Mouse (Mus musculus) neural tube, embryonic 12.5 days (tissue): ENCODE measurements around the gene Nr2e3. TPM values are rescaled to one million over a fixed set of nuclear protein-coding genes. Genes with fewer than 3 reads are reported as not detected.

ENCODE experiments used
- ATAC-seq: fragments of 200-750 bp; cut with Nextera tagmentation; 2 replicates; pipeline ENCODE4 v1.8.0; 2017; ENCODE audit warnings: low read depth, mild to moderate bottlenecking, moderate TSS enrichment, moderate library complexity; ENCODE audit not compliant: low FRiP score
- H3K27ac ChIP-seq: fragments of 300-500 bp; sonication (generic); 2 replicates; pipeline ENCODE4 v1.5.1; 2016
- H3K27me3 ChIP-seq: fragments of 300-500 bp; sonication (generic); replicated peaks from 2 replicates; pipeline ENCODE4 v1.6.1; 2016; ENCODE audit warnings: mild to moderate bottlenecking
- H3K36me3 ChIP-seq: fragments of 300-500 bp; sonication (generic); 2 replicates; pipeline ENCODE4 v1.6.1; 2016; ENCODE audit warnings: mild to moderate bottlenecking
- H3K4me1 ChIP-seq: fragments of 300-500 bp; sonication (generic); 2 replicates; pipeline ENCODE4 v1.6.1; 2016
- H3K4me2 ChIP-seq: fragments of 300-500 bp; sonication (generic); replicated peaks from 2 replicates; pipeline ENCODE4 v1.6.1; 2016; ENCODE audit warnings: mild to moderate bottlenecking
- H3K4me3 ChIP-seq: fragments of 300-500 bp; sonication (generic); 2 replicates; pipeline ENCODE4 v1.5.1; 2016
- H3K9ac ChIP-seq: fragments of 300-500 bp; sonication (generic); 2 replicates; pipeline ENCODE4 v1.6.1; 2016; ENCODE audit warnings: mild to moderate bottlenecking
- H3K9me3 ChIP-seq: fragments of 300-500 bp; sonication (generic); 2 replicates; pipeline ENCODE4 v1.6.1; 2016; ENCODE audit warnings: mild to moderate bottlenecking
- WGBS: fragments of 180-500 bp; shearing (Covaris S2); methylation state at CpG from one replicate; pipeline ENCODE4 v1.1.7; 2016; 5-methylcytosine and 5-hydroxymethylcytosine counted together
- polyA plus RNA-seq: library from polyadenylated mRNA; unstranded; fragments of >200 nt; fragmentation: Nextera tagmentation; extraction: Ambion mirVana; gene quantifications from 2 replicates; pipeline ENCODE4 v1.2.1, GENCODE M21; 2016

The Nr2e3 gene
- polyA plus RNA-seq = 0.09 and 0.10 TPM in 2 replicates

- no peak for ATAC-seq
- Histone ChIP-seq H3K9me3 (no peaks in the 10 kb centered on the region), H3K9ac (no peak within 1 kb of the TSS), H3K4me3 (no peak within 1 kb of the TSS), H3K4me2 (no peak within 1 kb of the TSS), H3K4me1 (peaks cover 13% of the 10 kb centered on the region), H3K36me3 (no peaks in the 10 kb centered on the region), H3K27ac (no peak within 1 kb of the TSS), H3K27me3 (no peaks in the 10 kb centered on the region)
- 89% methylated on average over 10 of the region's 10 CpGs for WGBS
These were observed at the start of gene Nr2e3 for GRCm38 (mm10) chr9:59960559-59960958. Gene Nr2e3, minus strand, starts transcription at chr9:59960659.

GRCm38 (mm10) chr9:60008936-60009335 lies 48.5 kb upstream of the Nr2e3 start:
- H3K9me3 ChIP-seq = no peaks in the 10 kb centered on the region
- no peak overlapping the region for H3K4me2 ChIP-seq
- 0 out of 2 replicates have a peak, but pooled peaks cover 6% of the 10 kb centered on the region for H3K4me1 ChIP-seq
- no peaks in the 10 kb centered on the region for H3K27me3 ChIP-seq
- H3K9ac ChIP-seq = no peak overlapping the region
- H3K36me3 ChIP-seq = no peaks in the 10 kb centered on the region
- no peak for ATAC-seq
- H3K27ac ChIP-seq = no peak overlapping the region
- WGBS = 64% methylated on average over 7 of the region's 7 CpGs
- H3K4me3 ChIP-seq = no peak overlapping the region

GRCm38 (mm10) chr9:60002323-60002722 lies 41.9 kb upstream of the Nr2e3 start:
- no peaks in the 10 kb centered on the region for H3K27me3 ChIP-seq
- H3K36me3 ChIP-seq = no peaks in the 10 kb centered on the region
- WGBS = 35% methylated on average over 8 of the region's 8 CpGs
- H3K9me3 ChIP-seq = no peaks in the 10 kb centered on the region
- H3K4me1 ChIP-seq = no peaks in the 10 kb centered on the region
- ATAC-seq = no peak
- no peak overlapping the region for H3K9ac ChIP-seq
- no peak overlapping the region for H3K27ac ChIP-seq
- no peak overlapping the region for H3K4me3 ChIP-seq
- no peak overlapping the region for H3K4me2 ChIP-seq

GRCm38 (mm10) chr9:60001444-60001843 lies 41.0 kb upstream of the Nr2e3 start:
- 52% methylated on average over 3 of the region's 3 CpGs for WGBS
- ATAC-seq = no peak
- Histone ChIP-seq H3K9me3 (no peaks in the 10 kb centered on the region), H3K27me3 (no peaks in the 10 kb centered on the region), H3K4me2 (no peak overlapping the region), H3K4me1 (no peaks in the 10 kb centered on the region), H3K36me3 (no peaks in the 10 kb centered on the region), H3K9ac (no peak overlapping the region), H3K27ac (no peak overlapping the region), H3K4me3 (no peak overlapping the region)

- Histone ChIP-seq H3K4me1 (no peaks in the 10 kb centered on the region), H3K4me2 (no peak overlapping the region), H3K27me3 (no peaks in the 10 kb centered on the region), H3K36me3 (no peaks in the 10 kb centered on the region), H3K9ac (no peak overlapping the region), H3K9me3 (no peaks in the 10 kb centered on the region), H3K27ac (no peak overlapping the region), H3K4me3 (no peak overlapping the region)
- 96% methylated on average over 4 of the region's 4 CpGs for WGBS
- ATAC-seq = no peak
These were observed 37.3 kb upstream of the Nr2e3 start for GRCm38 (mm10) chr9:59997725-59998124.

- Histone ChIP-seq H3K36me3 (no peaks in the 10 kb centered on the region), H3K4me2 (no peak overlapping the region), H3K27ac (no peak overlapping the region), H3K9me3 (no peaks in the 10 kb centered on the region), H3K4me1 (no peaks in the 10 kb centered on the region), H3K4me3 (no peak overlapping the region), H3K9ac (no peak overlapping the region), H3K27me3 (no peaks in the 10 kb centered on the region)
- WGBS = 86% methylated on average over 5 of the region's 5 CpGs
- no peak for ATAC-seq
These were observed 30.9 kb upstream of the Nr2e3 start for GRCm38 (mm10) chr9:59991407-59991806.

- H3K36me3 ChIP-seq = no peaks in the 10 kb centered on the region
- no peak overlapping the region for H3K4me3 ChIP-seq
- H3K9ac ChIP-seq = no peak overlapping the region
- 0% methylated on average over 1 of the region's 1 CpGs for WGBS
- no peaks in the 10 kb centered on the region for H3K9me3 ChIP-seq
- H3K27ac ChIP-seq = no peak overlapping the region
- H3K27me3 ChIP-seq = no peaks in the 10 kb centered on the region
- H3K4me2 ChIP-seq = no peak overlapping the region
- ATAC-seq = no peak
- H3K4me1 ChIP-seq = no peaks in the 10 kb centered on the region
These were observed 29.4 kb upstream of the Nr2e3 start for GRCm38 (mm10) chr9:59989864-59990263.

GRCm38 (mm10) chr9:59985900-59986572 lies 25.6 kb upstream of the Nr2e3 start:
- ATAC-seq = no peak
- Histone ChIP-seq H3K9me3 (no peaks in the 10 kb centered on the region), H3K4me2 (no peak overlapping the region), H3K9ac (no peak overlapping the region), H3K4me3 (no peak overlapping the region), H3K27me3 (no peaks in the 10 kb centered on the region), H3K36me3 (no peaks in the 10 kb centered on the region), H3K27ac (no peak overlapping the region), H3K4me1 (no peaks in the 10 kb centered on the region)
- WGBS = 70% methylated on average over 3 of the region's 3 CpGs

GRCm38 (mm10) chr9:59981116-59981515 lies 20.7 kb upstream of the Nr2e3 start:
- 0 out of 2 replicates have a peak, but pooled peaks cover 3% of the 10 kb centered on the region for H3K4me1 ChIP-seq
- no peak for ATAC-seq
- WGBS = 72% methylated on average over 2 of the region's 2 CpGs
- no peaks in the 10 kb centered on the region for H3K9me3 ChIP-seq
- H3K36me3 ChIP-seq = no peaks in the 10 kb centered on the region
- no peak overlapping the region for H3K27ac ChIP-seq
- no peak overlapping the region for H3K4me2 ChIP-seq
- no peak overlapping the region for H3K4me3 ChIP-seq
- H3K9ac ChIP-seq = no peak overlapping the region
- no peaks in the 10 kb centered on the region for H3K27me3 ChIP-seq

GRCm38 (mm10) chr9:59971263-59971662 lies 10.8 kb upstream of the Nr2e3 start:
- Histone ChIP-seq H3K4me2 (no peak overlapping the region), H3K9me3 (no peaks in the 10 kb centered on the region), H3K9ac (no peak overlapping the region), H3K4me1 (peaks cover 5% of the 10 kb centered on the region; the same call in 1 of the 2 replicates), H3K27me3 (no peaks in the 10 kb centered on the region), H3K4me3 (no peak overlapping the region), H3K27ac (no peak overlapping the region), H3K36me3 (no peaks in the 10 kb centered on the region)
- ATAC-seq = no peak
- WGBS = 75% methylated on average over 4 of the region's 4 CpGs

- Histone ChIP-seq H3K9me3 (no peaks in the 10 kb centered on the region), H3K36me3 (no peaks in the 10 kb centered on the region), H3K4me2 (no peak overlapping the region), H3K4me3 (no peak overlapping the region), H3K27ac (no peak overlapping the region), H3K27me3 (no peaks in the 10 kb centered on the region), H3K9ac (no peak overlapping the region), H3K4me1 (peaks cover 5% of the 10 kb centered on the region; the same call in 1 of the 2 replicates)
- ATAC-seq = no peak
- WGBS = 31% methylated on average over 6 of the region's 6 CpGs
These were observed 8.9 kb upstream of the Nr2e3 start for GRCm38 (mm10) chr9:59969383-59969782.

GRCm38 (mm10) chr9:59965046-59965445 lies 4.6 kb upstream of the Nr2e3 start:
- no peaks in the 10 kb centered on the region for H3K36me3 ChIP-seq
- no peak overlapping the region for H3K4me3 ChIP-seq
- ATAC-seq = no peak
- no peak overlapping the region for H3K9ac ChIP-seq
- 92% methylated on average over 10 of the region's 10 CpGs for WGBS
- no peaks in the 10 kb centered on the region for H3K9me3 ChIP-seq
- peaks cover 10% of the 10 kb centered on the region for H3K4me1 ChIP-seq
- no peaks in the 10 kb centered on the region for H3K27me3 ChIP-seq
- no peak overlapping the region for H3K27ac ChIP-seq
- no peak overlapping the region for H3K4me2 ChIP-seq

GRCm38 (mm10) chr9:59964367-59964766 lies 3.9 kb upstream of the Nr2e3 start:
- Histone ChIP-seq H3K4me1 (peaks cover 10% of the 10 kb centered on the region), H3K27ac (no peak overlapping the region), H3K27me3 (no peaks in the 10 kb centered on the region), H3K4me2 (no peak overlapping the region), H3K36me3 (no peaks in the 10 kb centered on the region), H3K4me3 (no peak overlapping the region), H3K9me3 (no peaks in the 10 kb centered on the region), H3K9ac (no peak overlapping the region)
- 61% methylated on average over 3 of the region's 3 CpGs for WGBS
- ATAC-seq = no peak
